Mouse (Mus musculus): ENCODE results near the gene Samd4. TPM values are rescaled to one million over a fixed set of nuclear protein-coding genes. Genes with fewer than 3 reads are reported as not detected.

The Samd4 gene
- total RNA-seq, 2 experiments from 2014 or later = 11.3 to 13.0 TPM

DNA sequence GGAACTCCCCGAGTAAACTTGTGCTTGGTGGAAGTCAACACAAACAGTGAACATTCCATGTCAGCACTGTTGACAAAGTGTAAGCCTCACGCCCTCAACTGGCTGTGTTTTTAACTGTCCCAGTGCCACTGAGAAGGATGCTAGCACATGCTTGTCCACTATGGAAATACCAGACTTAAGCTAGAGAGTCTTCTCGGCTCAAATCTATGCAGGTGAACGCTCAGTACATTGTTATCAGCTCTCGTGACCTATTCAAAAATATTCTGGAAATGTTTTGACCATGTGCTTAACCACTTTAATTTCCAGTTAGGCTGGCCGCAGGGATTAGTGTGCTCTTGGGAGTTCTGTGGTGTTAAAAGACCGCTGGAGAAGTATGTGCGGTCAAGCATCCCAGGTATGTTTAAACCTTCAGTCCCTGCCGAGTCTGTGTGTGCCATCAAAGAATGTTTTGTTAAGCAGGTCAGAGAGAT, 73.0 kb downstream of the Samd4 start:
- no peak for DNase-seq

DNA sequence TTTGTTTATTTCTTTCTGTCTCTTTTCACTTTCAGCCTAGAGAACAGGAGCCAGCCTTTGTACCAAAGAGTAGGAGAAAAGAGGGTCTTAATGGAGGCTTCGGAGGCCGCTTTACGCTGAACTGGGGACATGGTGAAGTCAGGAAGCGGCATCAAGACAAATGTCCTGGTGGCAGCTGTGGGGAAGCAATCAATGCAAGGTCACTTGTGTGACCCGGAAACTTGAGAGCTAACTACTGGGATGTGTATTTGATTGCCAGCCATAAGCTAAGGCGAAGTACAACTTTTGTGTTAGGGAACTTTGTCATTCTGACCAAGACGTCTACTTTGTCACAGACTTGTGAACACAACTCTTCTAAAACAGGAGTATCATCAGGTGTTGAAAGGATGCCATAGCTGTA, 73.5 kb downstream of the Samd4 start:
- DNase-seq = no peak

- DNase-seq = no peak
These were observed 76.6 kb downstream of the Samd4 start for GRCm38 (mm10) chr14:46959166-46959721.

DNA sequence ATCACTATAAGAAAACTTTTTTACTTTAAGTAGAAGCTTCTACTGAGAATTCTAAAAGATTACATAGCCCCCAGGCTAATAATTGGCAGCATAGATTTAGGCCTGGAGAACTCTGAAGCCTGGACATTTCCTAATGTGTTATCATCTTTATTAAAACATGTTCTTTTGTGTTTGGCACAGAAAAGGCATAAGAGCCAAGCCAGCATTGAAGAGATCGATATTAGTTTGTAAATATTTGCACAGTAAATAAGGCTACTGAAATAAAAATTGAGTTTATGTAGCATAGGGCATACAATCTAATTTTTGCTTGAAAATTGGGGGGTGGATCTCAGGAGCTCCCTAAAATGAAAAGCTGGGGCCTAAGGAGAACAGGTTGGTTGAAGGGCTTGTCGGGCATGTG, 77.2 kb downstream of the Samd4 start:
- DNase-seq = no peak

- no peak for DNase-seq
These were observed 80.2 kb downstream of the Samd4 start for GRCm38 (mm10) chr14:46962832-46963231.

- DNase-seq = no peak
These were observed 81.6 kb downstream of the Samd4 start for GRCm38 (mm10) chr14:46964074-46964872.

- no peak for DNase-seq
These were observed 83.6 kb downstream of the Samd4 start for GRCm38 (mm10) chr14:46966206-46966605.

DNA sequence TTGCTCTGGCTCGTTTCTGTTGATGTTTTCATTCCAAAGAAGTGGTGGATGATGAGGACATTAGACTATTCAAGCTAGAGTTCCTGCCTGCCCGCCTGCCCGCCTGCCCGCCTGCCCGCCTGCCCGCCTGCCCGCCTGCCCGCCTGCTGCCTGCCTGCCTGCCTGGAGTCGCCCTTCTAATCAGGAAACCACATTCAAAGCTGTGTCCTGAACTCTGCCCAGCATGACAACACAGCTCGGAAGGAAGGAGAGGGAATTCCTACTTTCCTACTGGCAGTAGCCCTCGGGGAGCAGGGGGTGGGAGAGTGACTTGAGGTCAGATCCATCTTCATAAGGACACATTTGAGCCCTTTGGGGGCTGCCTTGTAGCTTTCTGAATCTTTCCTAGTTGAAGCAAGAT, 85.4 kb downstream of the Samd4 start:
- no peak for DNase-seq

- DNase-seq = peak; percentile 24 to 42
These were observed 88.0 kb downstream of the Samd4 start for GRCm38 (mm10) chr14:46970673-46971072.

DNA sequence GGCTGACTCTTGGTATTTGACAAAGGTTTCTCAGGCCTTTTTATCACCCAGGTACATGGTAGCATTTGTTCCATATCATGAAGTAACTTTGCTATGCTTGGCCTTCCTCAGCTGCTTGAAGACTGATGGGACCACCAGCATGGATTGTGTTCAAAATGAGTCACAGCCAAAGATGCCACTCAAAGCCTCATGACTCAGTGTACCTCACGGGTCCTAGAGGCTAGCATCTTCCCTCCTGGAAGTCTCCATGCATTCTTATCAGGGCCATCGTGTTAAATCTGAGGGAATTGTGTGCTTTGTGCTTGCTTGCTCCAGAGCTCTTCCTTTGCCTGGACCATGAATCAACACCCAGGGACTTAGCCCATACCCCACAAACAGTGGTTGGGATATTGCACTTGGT, 89.1 kb downstream of the Samd4 start:
- DNase-seq = no peak

DNA sequence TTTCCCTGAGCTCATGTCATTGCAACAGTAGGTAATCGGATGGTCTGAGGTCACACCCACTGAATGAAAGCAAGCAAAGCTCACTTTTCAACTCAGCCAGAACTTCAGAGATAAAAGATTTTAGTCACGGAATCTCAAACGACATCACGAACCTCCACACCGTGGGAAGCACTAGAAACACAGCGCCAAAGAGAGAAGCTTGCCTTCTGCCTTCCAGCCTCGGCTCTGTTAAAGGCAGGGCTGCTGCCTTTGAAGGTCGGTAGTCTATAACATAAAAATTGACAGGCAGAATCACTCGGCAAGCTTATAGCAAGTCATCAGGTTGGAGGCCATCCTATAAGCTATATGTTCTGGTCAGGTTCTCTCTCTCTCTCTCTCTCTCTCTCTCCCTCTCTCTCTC, 92.2 kb downstream of the Samd4 start:
- DNase-seq = no peak

DNA sequence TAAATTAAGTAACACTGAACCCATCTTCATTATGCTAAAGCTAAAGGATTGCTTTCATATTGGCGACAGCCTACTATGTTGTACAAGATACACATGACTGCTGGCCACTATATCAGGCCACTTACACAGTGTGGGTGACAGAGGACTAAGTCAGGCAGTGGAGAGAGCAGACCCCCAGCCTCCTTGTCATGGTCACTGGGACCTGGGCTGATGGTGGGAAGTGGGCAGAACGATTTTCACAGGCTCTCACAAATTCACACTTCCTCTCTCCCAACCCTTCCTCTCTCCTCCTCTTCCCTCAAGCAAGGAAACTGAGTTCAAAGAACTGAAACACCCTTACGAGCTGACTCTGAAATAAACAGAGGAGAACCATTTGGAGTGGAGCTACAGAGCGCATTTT, 93.3 kb downstream of the Samd4 start:
- DNase-seq = no peak

DNA sequence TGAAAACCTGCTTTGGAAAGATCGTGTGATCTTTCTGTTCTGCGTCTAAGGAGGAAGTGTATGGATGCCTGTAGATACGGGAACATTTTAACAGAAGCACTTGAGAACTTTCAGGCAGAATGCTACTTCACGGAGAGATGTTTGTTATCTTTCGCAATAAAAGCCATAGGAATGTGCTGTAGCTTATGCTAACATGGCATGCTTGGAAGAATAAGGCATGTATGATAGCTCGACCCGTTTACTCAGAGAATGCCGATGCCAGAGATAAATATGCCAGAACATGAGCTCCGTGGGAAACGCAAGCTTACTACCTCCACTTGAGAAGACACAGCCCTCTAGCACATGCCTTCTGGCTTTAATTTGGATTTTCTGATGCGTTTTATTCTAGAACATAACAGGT, 94.1 kb downstream of the Samd4 start:
- DNase-seq = no peak

DNA sequence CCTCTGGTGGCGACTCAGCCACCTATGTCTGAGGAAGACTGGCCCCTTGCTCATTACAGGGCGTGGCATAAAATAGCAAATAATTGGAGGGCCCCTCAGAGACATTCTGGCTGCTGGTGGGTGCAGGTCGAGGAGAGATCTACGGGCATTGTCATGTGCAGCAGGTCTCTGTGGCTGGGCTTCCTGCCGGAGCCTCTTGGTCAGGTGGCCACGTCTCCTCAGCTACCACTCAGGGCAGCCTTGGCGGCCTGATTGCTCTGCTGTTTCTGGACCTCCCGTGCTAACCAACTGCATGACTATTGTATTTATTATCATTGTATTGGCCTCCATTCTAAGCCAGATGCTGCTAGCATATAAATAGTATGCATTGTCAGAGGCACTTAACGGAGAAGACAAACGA, 95.0 kb downstream of the Samd4 start:
- no peak for DNase-seq

GRCm38 (mm10) chr14:46979172-46979571, 96.5 kb downstream of the Samd4 start:
- DNase-seq = no peak

DNA sequence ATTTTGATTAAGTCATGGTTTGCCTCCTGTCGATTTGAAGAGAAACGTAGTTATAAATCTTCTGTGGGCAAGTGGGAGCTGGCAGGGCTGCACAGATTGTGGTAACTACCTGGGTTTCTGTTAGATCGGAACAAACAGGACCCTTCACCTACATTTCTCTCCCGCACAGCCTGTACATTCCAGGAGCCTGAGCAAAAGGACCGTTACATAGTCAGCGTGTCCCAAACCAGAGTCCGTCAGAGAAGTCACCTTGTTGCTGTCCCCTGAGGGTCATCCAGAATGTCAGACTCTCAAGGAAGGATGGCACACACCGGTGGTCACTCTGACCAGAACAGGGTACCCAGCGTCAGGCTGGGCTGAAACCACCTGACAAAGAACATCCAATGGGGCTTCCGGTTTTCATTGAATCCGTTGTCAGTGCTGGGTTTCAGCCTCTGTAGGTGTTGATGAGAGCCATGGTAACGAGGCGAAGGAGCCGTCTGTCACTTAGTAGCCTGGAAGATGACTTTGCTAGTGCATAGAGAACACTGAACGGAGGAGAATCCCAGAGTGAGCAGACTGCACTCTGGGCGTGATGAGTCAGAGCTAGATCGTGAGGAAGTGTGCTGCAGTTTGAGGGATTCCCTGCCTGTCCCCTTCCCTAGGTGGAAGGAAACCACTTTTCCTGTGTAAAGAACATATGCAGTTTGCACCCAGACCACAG, 98.2 kb downstream of the Samd4 start:
- peak; percentile 36 to 50 for DNase-seq

- no peak for DNase-seq
These were observed 99.5 kb downstream of the Samd4 start for GRCm38 (mm10) chr14:46982106-46982505.

DNA sequence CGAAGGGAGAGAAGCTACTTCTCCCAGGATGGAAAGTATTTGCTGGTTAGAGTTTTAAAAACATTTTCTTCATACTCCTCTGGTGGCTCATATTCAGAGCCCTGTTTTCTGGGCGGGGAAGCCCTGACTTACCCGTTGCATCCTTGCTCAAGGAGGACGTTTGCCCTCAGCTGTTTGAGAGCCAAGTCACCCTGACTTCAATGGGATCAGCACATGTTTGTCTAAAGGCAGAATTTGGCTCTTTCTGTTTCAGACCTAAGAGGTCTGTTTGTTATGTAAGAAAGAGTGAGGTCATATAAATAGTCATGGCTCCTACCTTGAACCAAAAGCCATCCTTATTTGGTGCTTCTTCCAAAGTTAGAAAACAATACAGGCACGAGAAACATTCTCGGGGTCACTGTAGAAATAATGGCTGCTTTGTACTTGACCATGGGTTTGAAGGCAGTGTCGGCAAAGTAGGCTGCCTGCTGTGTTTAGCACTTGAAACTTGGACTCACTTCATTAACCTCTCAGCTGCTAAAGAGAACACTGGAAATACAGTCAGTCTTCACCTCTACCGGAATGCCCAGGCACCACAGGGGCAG, 102.0 kb downstream of the Samd4 start:
- DNase-seq = no peak

- no peak for DNase-seq
These were observed 107.0 kb downstream of the Samd4 start for GRCm38 (mm10) chr14:46989694-46990093.

GRCm38 (mm10) chr14:46990450-46990849, 107.8 kb downstream of the Samd4 start:
- no peak for DNase-seq

DNA sequence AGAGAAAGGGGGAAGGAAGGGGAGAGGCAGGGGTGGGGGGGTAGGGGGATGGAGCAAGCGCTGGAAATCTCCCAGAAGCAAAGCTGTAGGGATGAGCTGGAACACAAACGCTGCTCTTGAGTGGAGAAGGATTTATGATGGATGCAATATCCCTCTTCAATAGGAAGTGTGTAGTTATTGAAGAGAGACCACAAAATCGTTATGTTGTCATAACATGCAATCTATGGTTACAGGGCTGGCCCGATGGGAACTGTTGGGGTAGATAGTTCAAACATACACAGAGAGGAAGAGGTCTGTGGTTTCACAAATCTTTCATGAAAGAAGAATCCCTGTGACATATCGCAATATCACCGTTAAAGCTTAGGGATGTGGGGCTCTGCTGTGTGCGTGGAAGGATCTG, 112.0 kb downstream of the Samd4 start:
- no peak for DNase-seq

- no peak for DNase-seq
These were observed 116.8 kb downstream of the Samd4 start for GRCm38 (mm10) chr14:46999321-47000025.
